Mouse (Mus musculus) heart, embryonic 15.5 days (tissue): Measurements from ENCODE around the gene Piwil1. TPM values are rescaled to one million over a fixed set of nuclear protein-coding genes. Genes with fewer than 3 reads are reported as not detected.
"Not testable (repeated sequence)": the region's sequence is repeated elsewhere in the genome, so short reads cannot be mapped to it uniquely, and the experiment has no call there.

ENCODE experiments used
- ATAC-seq: fragments of 200-750 bp; cut with Nextera tagmentation; replicated peaks from 2 replicates; pipeline ENCODE4 v1.8.0; 2017; ENCODE audit warnings: low read depth, moderate TSS enrichment; ENCODE audit not compliant: insufficient number of reproducible peaks, insufficient read depth, low FRiP score
- H3K27ac ChIP-seq: fragments of 300-500 bp; sonication (generic); 2 replicates; pipeline ENCODE4 v1.5.1; 2015; ENCODE audit warnings: mild to moderate bottlenecking, inconsistent platforms
- H3K27me3 ChIP-seq: fragments of 300-500 bp; sonication (generic); 2 replicates; pipeline ENCODE4 v1.6.1; 2015; ENCODE audit warnings: inconsistent platforms
- H3K36me3 ChIP-seq: fragments of 300-500 bp; sonication (generic); 2 replicates; pipeline ENCODE4 v1.6.1; 2015; ENCODE audit warnings: mild to moderate bottlenecking, inconsistent platforms
- H3K4me1 ChIP-seq: fragments of 300-500 bp; sonication (generic); replicated peaks from 2 replicates; pipeline ENCODE4 v1.6.1; 2015; ENCODE audit warnings: inconsistent platforms
- H3K4me2 ChIP-seq: fragments of 300-500 bp; sonication (generic); 2 replicates; pipeline ENCODE4 v1.6.1; 2015; ENCODE audit warnings: inconsistent platforms, mild to moderate bottlenecking, moderate library complexity
- H3K4me3 ChIP-seq: fragments of 300-500 bp; sonication (generic); 2 replicates; pipeline ENCODE4 v1.5.1; 2015; ENCODE audit warnings: mild to moderate bottlenecking, inconsistent platforms
- H3K9ac ChIP-seq: fragments of 300-500 bp; sonication (generic); 2 replicates; pipeline ENCODE4 v1.6.1; 2015; ENCODE audit warnings: mild to moderate bottlenecking, inconsistent platforms
- H3K9me3 ChIP-seq: fragments of 300-500 bp; sonication (generic); replicated peaks from 2 replicates; pipeline ENCODE4 v1.6.1; 2016; ENCODE audit warnings: inconsistent platforms
- WGBS: fragments of 180-500 bp; shearing (Covaris S2); methylation state at CpG from one replicate; pipeline ENCODE4 v1.1.7; 2015; ENCODE audit warnings: mixed read lengths; 5-methylcytosine and 5-hydroxymethylcytosine counted together
- polyA plus RNA-seq: library from polyadenylated mRNA; unstranded; fragments of >200 nt; fragmentation: Nextera tagmentation; extraction: Ambion mirVana; gene quantifications from 2 replicates; pipeline ENCODE4 v1.2.1, GENCODE M21; 2015

The Piwil1 gene
- polyA plus RNA-seq, 1 experiment from 2014 or later, result not detected

- Histone ChIP-seq H3K9ac (no peak overlapping the region), H3K36me3 (no peaks in the 10 kb centered on the region), H3K27ac (no peak overlapping the region), H3K9me3 (0 out of 2 replicates have a peak, but pooled peaks cover 3% of the 10 kb centered on the region), H3K4me2 (no peak overlapping the region), H3K27me3 (peaks cover 4% of the 10 kb centered on the region; the same call in 1 of the 2 replicates), H3K4me3 (no peak overlapping the region), H3K4me1 (no peaks in the 10 kb centered on the region)
- ATAC-seq, result no peak
- 18% methylated on average over 8 of the region's 8 CpGs for WGBS
Measured at GRCm38 (mm10) chr5:128710596-128710995, 8.3 kb downstream of the Piwil1 start.

- Histone ChIP-seq H3K9me3 (no peaks in the 10 kb centered on the region), H3K27ac (no peak overlapping the region), H3K4me1 (no peaks in the 10 kb centered on the region), H3K36me3 (no peaks in the 10 kb centered on the region), H3K9ac (no peak overlapping the region), H3K27me3 (peaks cover 4% of the 10 kb centered on the region; the same call in 1 of the 2 replicates), H3K4me2 (no peak overlapping the region), H3K4me3 (no peak overlapping the region)
- WGBS, result 79% methylated on average over 6 of the region's 6 CpGs
- no peak for ATAC-seq
Measured at GRCm38 (mm10) chr5:128711847-128712246, 9.5 kb downstream of the Piwil1 start.

- no peaks in the 10 kb centered on the region for H3K9me3 ChIP-seq
- H3K4me1 ChIP-seq, result no peaks in the 10 kb centered on the region
- no peak overlapping the region for H3K4me2 ChIP-seq
- no peak for ATAC-seq
- H3K27ac ChIP-seq, result no peak overlapping the region
- WGBS, result 31% methylated on average over 16 of the region's 16 CpGs
- H3K36me3 ChIP-seq, result no peaks in the 10 kb centered on the region
- H3K9ac ChIP-seq, result no peak overlapping the region
- no peak overlapping the region for H3K4me3 ChIP-seq
- H3K27me3 ChIP-seq, result peaks cover 4% of the 10 kb centered on the region; the same call in 1 of the 2 replicates
Measured at GRCm38 (mm10) chr5:128715171-128715570, 12.8 kb downstream of the Piwil1 start.

GRCm38 (mm10) chr5:128720461-128720860 lies 18.1 kb downstream of the Piwil1 start:
- 86% methylated on average over 11 of the region's 11 CpGs for WGBS
- H3K36me3 ChIP-seq, H3K27ac ChIP-seq, H3K4me3 ChIP-seq, ATAC-seq, H3K9me3 ChIP-seq, H3K27me3 ChIP-seq, H3K4me1 ChIP-seq, H3K4me2 ChIP-seq, H3K9ac ChIP-seq: not testable (repeated sequence)

- Histone ChIP-seq H3K4me1 (no peaks in the 10 kb centered on the region), H3K9me3 (no peaks in the 10 kb centered on the region), H3K4me3 (no peak overlapping the region), H3K27me3 (no peaks in the 10 kb centered on the region), H3K9ac (no peak overlapping the region), H3K27ac (no peak overlapping the region), H3K4me2 (no peak overlapping the region), H3K36me3 (no peaks in the 10 kb centered on the region)
- ATAC-seq, result no peak
- WGBS, result 64% methylated on average over 5 of the region's 5 CpGs
Measured at GRCm38 (mm10) chr5:128729341-128729740, 27.0 kb downstream of the Piwil1 start.

GRCm38 (mm10) chr5:128730634-128731033 lies 28.3 kb downstream of the Piwil1 start:
- Histone ChIP-seq H3K27me3 (no peaks in the 10 kb centered on the region), H3K4me3 (no peak overlapping the region), H3K36me3 (no peaks in the 10 kb centered on the region), H3K9me3 (no peaks in the 10 kb centered on the region), H3K4me2 (no peak overlapping the region), H3K9ac (no peak overlapping the region), H3K4me1 (no peaks in the 10 kb centered on the region), H3K27ac (no peak overlapping the region)
- no peak for ATAC-seq
- 43% methylated on average over 5 of the region's 5 CpGs for WGBS

GRCm38 (mm10) chr5:128732416-128733014 lies 30.2 kb downstream of the Piwil1 start:
- H3K4me3 ChIP-seq, result no peak overlapping the region
- H3K4me1 ChIP-seq, result no peaks in the 10 kb centered on the region
- no peak overlapping the region for H3K27ac ChIP-seq
- no peaks in the 10 kb centered on the region for H3K36me3 ChIP-seq
- 69% methylated on average over 11 of the region's 11 CpGs for WGBS
- H3K4me2 ChIP-seq, result no peak overlapping the region
- no peak for ATAC-seq
- peaks cover 10% of the 10 kb centered on the region; the same call in 1 of the 2 replicates for H3K27me3 ChIP-seq
- H3K9ac ChIP-seq, result no peak overlapping the region
- H3K9me3 ChIP-seq, result no peaks in the 10 kb centered on the region

- H3K4me3 ChIP-seq, result no peak overlapping the region
- 2% methylated on average over 6 of the region's 6 CpGs for WGBS
- no peak overlapping the region for H3K4me2 ChIP-seq
- H3K27me3 ChIP-seq, result peaks cover 15% of the 10 kb centered on the region; the same call in 1 of the 2 replicates
- no peaks in the 10 kb centered on the region for H3K4me1 ChIP-seq
- H3K9ac ChIP-seq, result no peak overlapping the region
- H3K36me3 ChIP-seq, result no peaks in the 10 kb centered on the region
- H3K27ac ChIP-seq, result no peak overlapping the region
- no peak for ATAC-seq
- H3K9me3 ChIP-seq, result no peaks in the 10 kb centered on the region
Measured at GRCm38 (mm10) chr5:128733955-128734354, 31.6 kb downstream of the Piwil1 start.

GRCm38 (mm10) chr5:128735921-128736320 lies 33.6 kb downstream of the Piwil1 start:
- ATAC-seq, result no peak
- peaks cover 26% of the 10 kb centered on the region for H3K27me3 ChIP-seq
- H3K9me3 ChIP-seq, result no peaks in the 10 kb centered on the region
- no peak overlapping the region for H3K9ac ChIP-seq
- H3K36me3 ChIP-seq, result no peaks in the 10 kb centered on the region
- 63% methylated on average over 22 of the region's 22 CpGs for WGBS
- no peak overlapping the region for H3K4me2 ChIP-seq
- H3K4me1 ChIP-seq, result no peaks in the 10 kb centered on the region
- no peak overlapping the region for H3K27ac ChIP-seq
- H3K4me3 ChIP-seq, result no peak overlapping the region

GRCm38 (mm10) chr5:128739168-128739837 lies 37.0 kb downstream of the Piwil1 start:
- no peak overlapping the region for H3K27ac ChIP-seq
- ATAC-seq, result no peak
- H3K9me3 ChIP-seq, result no peaks in the 10 kb centered on the region
- no peak overlapping the region for H3K4me2 ChIP-seq
- no peaks in the 10 kb centered on the region for H3K4me1 ChIP-seq
- H3K36me3 ChIP-seq, result no peaks in the 10 kb centered on the region
- 37% methylated on average over 16 of the region's 17 CpGs for WGBS
- H3K27me3 ChIP-seq, result peaks cover 28% of the 10 kb centered on the region
- no peak overlapping the region for H3K4me3 ChIP-seq
- no peak overlapping the region for H3K9ac ChIP-seq

GRCm38 (mm10) chr5:128739838-128740171 lies 37.5 kb downstream of the Piwil1 start:
- Histone ChIP-seq H3K9me3 (no peaks in the 10 kb centered on the region), H3K36me3 (no peaks in the 10 kb centered on the region), H3K4me1 (no peaks in the 10 kb centered on the region), H3K4me2 (no peak overlapping the region), H3K9ac (no peak overlapping the region), H3K27ac (no peak overlapping the region), H3K27me3 (peaks cover 32% of the 10 kb centered on the region), H3K4me3 (no peak overlapping the region)
- 34% methylated on average over 8 of the region's 8 CpGs for WGBS
- no peak for ATAC-seq

- Histone ChIP-seq H3K4me3 (no peak overlapping the region), H3K9me3 (no peaks in the 10 kb centered on the region), H3K4me1 (no peaks in the 10 kb centered on the region), H3K27ac (no peak overlapping the region), H3K27me3 (peaks cover 14% of the 10 kb centered on the region), H3K9ac (no peak overlapping the region), H3K36me3 (no peaks in the 10 kb centered on the region), H3K4me2 (no peak overlapping the region)
- no peak for ATAC-seq
- 71% methylated on average over 6 of the region's 6 CpGs for WGBS
Measured at GRCm38 (mm10) chr5:128744351-128744750, 42.0 kb downstream of the Piwil1 start.
